Mouse (Mus musculus) lung, adult 2 months (tissue): ENCODE measurements at regions not wholly inside any gene's neighbourhood (a gene's known extent, or its start where the extent isn't known, plus 50 kb on each side); places are given as distances from the start of the nearest gene placed in this dataset.

Source experiments
- CTCF ChIP-seq: fragments of 200-500 bp; IDR thresholded peaks from 2 replicates; pipeline ENCODE4 v1.5.1; 2011; ENCODE audit warnings: mild to moderate bottlenecking, low read length, control low read depth; ENCODE audit not compliant: insufficient read depth
- POLR2A ChIP-seq: fragments of 200-500 bp; IDR thresholded peaks from 2 replicates; pipeline ENCODE4 v1.6.1; 2011; ENCODE audit warnings: low read depth, mild to moderate bottlenecking, control low read depth, low read length, borderline replicate concordance; ENCODE audit errors: extremely low read depth

GRCm38 (mm10) chr13:64568876-64569275, 71.3 kb upstream of the Fam240b start:
- TF ChIP-seq CTCF: no peak
- TF ChIP-seq POLR2A: no peak
